Mouse (Mus musculus) frontal cortex, adult 2 months (tissue): ENCODE measurements around the gene Tjp2. TPM values are rescaled to one million over a fixed set of nuclear protein-coding genes. Genes with fewer than 3 reads are reported as not detected.
A peak's percentile ranks its signal among the peaks of the same experiment; 100 is the strongest.

Experiments
- DNase-seq, 2 experiments: peaks; one replicate each; pipeline ENCODE4 v3.0.0; 2022; ENCODE audit warnings: low spot score in 1 of 2; ENCODE audit errors: extremely low spot score in 1 of 2
- polyA plus RNA-seq: library from polyadenylated mRNA; depleted of rRNA; stranded (reverse); fragments of >200 nt; gene quantifications from 2 replicates; pipeline ENCODE4 v1.2.3, GENCODE M21; 2012

Gene Tjp2
- polyA plus RNA-seq, 1 experiment = 16.2 TPM

DNA sequence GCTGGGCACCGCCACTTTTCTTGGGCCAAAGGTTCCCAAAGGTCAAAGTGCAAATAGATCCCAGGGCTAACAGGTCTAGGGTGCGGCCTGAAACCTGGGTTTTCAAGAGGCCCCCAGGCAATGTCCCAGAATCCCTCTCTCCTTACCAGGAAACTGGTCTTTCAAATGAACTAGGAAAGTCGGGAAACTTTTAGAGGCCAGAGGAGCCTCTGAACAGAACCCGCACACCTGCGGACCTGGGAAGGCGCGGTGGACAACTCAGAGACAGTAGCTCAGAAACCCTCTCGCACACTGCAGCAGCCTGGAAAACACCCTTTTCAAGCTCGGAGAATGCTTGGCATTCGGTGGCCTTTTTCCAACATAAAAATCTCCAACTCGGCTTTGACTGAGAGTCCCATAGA lies 979 bp downstream of the Tjp2 start:
- no peak for DNase-seq

DNA sequence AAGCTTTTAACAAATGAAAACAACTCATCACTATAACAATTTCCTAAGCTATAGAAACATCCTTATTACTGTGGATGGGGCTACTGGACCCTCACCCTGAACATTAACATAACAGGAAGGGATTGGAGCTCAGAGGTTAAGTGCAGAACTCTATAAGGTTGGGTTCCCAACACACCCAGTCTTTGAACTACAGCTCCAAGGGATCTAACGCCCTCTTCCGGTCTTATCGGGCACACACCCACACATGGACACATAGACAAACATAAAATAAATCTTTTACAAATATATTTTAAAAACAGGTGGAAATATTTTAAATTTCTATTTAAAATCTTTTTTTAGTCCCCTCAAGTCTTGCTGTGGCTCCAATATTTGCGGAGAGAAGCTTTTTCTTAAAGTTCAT lies 3.4 kb downstream of the Tjp2 start:
- no peak for DNase-seq

DNA sequence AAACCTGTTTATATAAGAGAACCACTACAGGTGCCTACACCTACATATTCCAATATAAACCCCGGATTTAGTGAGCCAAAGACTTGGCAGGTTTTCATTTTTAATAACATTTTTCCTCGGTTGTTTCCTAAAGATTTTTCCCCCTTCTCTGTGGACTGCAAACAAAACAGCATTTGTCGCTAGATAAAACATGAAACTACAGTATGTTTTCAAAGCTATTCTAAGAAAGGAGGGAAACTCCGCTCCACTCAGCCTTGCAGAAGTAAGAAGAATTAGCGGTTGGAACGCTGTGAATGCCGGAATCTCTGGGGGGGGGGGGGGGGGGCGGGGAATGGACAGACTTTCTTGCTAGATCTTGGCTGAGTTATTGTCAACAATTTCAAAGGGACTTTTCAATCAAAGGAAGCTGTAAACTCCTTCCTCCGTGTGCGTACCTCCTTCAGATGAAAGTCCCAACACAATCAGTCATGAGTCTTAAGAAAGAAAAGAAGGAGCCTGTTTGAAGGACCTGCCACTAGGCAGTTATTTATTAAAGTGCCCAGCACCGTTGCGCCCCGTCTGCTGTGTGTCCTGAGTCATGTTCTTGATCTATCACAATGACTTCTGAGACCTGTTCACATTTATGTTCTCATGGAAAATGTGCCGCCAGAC lies 3.9 kb downstream of the Tjp2 start:
- no peak for DNase-seq

DNA sequence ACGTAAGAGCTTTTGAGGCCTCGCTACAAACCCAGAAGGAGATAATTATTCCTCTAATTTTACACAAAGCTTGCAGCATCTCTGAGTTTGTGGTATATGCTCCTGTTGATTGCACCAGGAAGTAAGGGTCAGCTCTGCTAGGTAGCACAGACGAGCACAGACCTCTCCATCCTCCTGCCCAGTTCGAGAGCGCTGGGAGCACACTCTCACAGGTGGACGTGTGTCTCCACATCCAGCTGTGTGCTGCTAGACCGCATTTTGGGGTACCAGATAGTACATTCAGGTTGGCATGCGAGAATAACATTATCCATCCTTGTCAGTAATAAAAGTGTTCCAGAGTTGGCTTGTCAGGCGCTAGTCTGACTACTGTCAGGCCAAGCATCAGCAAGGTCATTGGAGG lies 5.8 kb downstream of the Tjp2 start:
- DNase-seq = no peak

DNA sequence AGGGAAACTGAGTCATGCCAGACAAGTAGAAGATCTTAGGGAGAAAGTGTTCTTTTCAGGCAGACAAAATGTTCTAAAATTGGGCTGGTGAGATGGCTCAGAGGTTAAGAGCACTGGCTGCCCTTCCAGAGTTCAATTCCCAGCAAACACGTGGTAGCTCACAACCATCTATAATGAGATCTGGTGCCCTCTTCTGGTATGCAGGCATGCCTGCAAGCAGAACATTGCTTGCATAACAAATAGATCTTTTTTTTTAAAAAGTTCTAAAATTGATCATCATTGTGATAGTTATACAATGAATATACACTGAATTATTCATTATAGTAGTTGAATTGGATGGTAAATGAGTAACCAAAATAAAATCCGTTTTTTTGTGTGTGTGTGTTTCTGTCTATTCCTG lies 6.5 kb downstream of the Tjp2 start:
- DNase-seq = no peak

DNA sequence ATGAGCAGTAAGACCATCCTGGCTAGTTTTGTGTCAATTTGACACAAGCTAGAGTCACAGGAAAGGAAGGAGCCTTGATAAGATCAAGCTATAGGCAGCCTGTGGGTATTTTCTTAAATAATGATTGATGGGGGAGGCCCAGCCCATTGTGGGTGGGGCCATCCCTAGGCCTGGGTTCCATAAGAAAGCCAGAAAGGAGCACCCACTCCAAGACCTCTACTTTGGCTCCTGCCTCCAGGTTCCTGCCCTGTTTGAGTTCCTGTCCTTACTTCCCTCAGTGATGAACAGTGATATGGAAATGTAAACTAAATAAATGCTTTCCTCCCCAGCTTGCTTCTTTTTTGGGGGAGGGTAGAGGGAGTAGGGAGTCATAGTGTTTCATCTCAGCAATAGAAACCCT lies 7.0 kb downstream of the Tjp2 start:
- DNase-seq = no peak

DNA sequence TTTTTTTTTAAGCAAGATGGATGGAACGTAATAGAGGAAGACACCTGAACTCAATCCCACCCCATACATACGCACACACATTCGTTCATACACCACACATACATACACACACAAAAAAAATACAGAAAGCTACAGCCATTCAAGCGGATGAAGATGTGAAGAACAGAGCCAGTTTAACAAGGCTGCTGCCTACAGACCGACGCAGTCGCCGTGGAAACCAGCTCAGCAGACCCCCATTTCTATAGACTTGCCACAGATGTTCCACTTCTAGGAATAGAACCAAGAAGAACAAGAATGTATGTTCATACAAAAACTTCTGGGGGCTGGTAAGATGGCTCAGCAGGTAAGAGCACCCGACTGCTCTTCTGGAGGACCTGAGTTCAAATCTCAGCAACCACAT lies 8.1 kb downstream of the Tjp2 start:
- no peak for DNase-seq

DNA sequence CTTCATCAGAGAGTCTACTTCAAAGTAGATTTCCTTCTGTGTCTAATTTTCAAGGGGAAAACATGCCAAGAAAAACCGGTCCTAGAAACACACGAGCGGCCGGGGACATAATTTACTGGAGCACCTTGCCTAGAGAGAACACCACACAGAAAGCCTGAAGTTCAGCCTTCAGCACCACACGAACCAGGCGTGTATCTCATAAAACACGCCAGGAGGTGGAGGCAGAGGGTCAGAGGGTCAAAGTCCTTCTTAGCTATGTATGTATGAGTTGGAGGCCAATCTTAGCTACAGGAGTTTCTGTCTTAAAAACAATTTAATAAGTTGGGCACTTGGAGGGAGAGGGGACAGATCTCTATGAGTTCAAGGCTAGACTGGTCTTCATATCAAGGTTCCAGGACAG lies 9.9 kb downstream of the Tjp2 start:
- no peak for DNase-seq

DNA sequence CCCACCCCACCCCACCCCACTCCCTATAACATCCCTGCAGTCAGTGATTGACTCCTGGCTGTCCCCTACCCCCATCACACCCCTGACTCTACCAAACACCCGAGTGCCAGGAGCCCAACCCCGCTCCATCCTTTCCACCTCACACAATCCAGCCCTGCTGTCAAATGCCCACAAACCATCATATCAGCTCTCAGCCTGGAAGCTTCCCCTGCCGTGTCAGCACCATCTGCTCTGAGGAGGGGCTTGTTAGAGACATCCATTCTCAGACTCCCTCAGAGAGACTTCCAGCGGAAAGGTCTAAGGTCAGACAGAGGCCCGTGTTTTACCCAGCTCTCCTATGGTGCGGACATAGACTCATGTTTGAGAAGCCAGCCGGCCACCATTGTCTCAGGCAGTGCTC lies 11.5 kb downstream of the Tjp2 start:
- no peak for DNase-seq

DNA sequence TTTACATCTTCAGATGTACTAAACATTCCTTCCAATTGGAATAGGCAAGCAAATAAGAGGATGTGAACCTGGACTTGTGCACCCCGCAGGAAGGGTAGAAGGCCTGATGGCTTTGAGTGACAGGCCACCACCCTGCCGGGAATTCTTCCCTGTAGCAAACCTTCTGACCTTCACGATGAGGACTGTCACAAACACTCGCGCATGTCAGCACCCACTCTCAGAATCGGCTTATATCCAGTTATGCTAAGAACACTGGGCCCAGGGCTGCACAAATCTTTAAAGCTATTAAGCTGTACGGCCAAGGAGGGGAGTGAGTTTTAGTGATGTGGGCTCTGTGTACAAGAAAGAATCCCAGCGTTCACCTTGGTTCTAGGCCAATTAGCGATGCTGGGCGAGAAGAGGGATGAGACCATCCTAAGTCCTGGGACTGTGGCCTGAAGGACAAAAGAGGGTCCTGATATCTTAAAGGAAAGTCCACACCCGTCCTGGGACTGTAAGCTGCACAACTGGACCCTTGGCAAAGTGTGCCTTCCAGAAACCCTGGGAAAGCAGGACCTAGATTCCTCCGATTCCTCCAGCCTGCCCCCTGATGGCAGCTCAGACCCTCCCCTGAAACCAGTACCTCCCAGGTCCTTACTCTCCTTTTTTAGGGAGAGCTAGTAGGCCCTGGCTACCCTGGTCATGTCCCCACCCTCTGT lies 12.1 kb downstream of the Tjp2 start:
- no peak for DNase-seq

DNA sequence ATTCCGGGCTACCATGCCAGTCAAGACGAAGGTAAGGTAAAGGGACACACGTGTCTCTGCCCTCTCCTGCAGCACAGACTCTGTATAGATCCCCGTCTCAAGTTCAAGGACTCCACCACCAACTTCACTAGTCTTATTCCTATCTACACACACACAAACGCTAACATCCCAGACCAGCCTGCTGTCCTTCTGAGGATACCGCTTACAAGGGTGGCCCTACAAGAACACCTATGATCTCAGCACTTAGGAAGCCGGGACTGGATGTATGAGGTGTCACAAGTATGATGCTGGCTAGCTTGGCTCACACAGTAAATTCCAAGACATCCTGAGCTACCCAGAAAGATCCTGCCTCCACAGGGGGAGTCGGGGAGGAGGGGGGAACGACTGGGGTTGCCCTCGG lies 13.7 kb downstream of the Tjp2 start:
- no peak for DNase-seq

DNA sequence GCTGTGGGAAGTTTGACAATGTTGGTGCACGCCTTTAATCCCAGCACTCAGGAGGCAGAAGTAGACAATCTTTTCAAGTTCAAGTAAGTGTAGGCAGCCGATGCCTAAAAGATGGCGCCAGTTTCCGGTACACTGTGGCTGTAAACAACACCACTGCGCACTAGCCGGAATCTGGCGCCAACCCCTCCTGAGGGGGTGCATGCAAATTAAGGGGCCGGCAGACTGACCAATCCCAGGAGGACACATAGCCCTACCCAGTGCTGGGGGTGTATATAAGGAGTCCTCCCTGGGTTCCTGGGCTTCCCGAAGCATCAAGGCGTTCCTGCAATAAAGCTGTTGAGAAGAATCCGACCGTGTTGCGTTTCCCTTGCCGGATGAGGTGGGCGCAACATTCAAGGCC lies 15.3 kb downstream of the Tjp2 start:
- DNase-seq = no peak

DNA sequence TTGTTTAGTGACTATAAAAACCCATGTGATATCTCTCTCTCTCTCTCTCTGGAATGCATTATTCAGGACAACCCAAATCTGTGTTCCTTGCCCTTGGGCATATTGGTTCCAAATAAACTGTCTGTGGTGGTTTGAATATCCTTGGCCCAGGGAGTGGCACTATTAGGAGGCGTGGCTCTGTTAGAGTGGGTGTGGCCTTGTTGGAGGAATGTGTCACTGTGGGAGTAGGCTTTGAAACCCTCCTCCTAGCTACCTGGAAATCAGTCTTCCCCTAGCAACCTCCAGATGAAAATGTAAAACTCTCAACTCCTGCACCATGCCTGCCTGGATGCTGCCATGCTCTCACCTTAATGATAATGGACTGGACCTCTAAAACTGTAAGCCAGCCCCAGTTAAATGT lies 16.9 kb downstream of the Tjp2 start:
- no peak for DNase-seq

DNA sequence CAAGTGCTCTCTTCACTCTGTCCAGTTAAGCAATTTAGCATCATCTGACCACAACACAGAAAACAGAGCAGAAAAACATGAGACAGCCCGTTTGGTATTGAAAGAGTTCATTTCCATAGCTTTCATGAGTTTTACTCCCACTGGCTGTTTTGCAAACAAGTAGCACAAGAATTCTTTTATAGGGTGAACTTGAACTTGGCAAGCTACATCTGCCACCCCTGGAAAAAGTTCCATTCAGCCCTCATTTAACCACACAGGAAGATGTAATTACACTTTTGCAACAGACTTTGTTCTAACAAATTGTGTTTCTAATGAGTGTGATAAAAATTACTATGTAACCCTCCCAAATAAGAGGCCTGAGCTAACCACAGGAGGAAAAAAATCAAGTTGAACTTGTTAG lies 19.8 kb downstream of the Tjp2 start:
- no peak for DNase-seq

DNA sequence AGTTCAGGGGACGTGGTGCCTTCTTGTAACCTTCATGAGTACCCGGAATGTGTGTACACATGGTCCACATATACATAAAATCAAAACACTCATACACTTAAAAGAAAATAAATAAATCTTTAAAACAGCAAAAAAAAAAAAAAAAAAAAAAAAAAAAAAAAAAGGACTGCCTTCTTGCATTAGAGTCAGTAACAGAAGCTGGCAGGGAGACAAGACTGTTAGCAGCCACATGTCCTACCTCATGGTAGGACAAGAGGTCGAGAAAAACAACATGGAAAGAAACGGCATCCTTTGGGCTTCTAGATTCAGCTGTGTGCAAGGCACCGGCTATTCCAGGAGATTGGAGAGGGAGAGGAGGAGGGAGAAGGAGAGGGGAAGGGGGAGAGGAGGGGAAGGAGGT lies 23.0 kb downstream of the Tjp2 start:
- DNase-seq = no peak

DNA sequence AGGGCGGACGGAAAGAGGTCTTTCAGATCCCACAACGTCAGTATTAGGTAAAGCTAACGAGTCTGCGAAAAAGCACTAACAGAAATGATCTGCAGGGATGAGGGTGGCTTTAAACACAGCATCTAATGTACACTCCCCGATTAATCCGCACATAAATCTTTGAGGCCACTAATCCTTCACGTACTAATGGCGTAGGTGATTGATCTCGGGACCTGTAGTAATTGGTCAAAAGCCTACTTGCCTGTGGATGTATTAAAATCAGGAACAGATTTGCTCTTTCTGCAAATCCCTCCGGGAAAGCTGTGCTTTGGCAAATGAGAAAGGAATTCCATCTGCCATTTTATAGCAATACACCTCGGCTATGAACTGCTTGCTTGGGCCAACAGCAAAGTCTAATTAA lies 24.3 kb downstream of the Tjp2 start:
- no peak for DNase-seq

DNA sequence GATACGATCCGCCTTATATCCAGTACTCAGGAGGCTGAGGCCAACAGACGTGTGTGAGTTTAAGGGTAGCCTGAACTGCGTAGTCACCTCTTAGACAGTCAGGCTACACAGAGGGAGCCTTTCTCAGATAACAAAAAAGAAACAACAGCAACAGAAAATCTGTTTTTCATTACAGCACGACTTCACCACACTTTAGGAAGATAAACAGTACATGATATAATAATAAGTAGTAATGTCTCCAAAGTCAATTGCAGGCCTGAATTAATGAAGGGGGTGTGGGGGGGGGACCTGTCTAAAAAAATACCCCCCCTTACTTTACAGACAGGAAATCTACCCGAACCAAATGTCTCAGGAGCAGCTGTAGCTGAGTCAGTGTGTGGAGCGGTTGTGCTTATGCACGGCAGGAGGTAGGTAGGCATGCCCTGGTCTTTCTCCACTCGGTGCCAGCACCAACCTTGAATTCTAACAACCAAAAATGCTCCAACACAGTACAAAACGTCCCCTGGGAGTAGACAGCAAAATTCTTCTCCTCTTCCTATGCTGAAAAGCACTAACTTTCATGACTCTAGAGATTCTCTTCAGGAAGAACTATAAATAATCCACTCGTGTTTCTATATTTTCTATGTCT lies 26.0 kb downstream of the Tjp2 start:
- DNase-seq = no peak

DNA sequence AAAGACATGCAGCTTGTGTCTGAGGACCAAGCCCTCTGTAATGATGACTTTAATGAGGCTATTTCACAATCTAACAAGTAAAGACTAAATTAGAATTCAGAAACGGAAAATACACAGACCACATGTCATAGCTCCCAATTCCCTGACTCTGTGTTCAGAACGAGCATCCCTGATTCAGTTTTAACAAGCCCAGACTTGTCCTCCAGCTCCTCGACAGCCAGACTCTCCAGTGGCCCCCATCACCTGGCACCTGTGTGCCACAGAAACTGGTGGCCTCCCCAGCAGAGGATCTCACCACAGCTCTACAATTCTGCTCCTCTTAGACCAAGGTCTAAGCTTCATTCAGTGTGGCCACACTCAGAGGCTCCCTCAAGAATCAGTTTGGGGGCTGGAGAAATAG lies 27.5 kb downstream of the Tjp2 start:
- DNase-seq = no peak

DNA sequence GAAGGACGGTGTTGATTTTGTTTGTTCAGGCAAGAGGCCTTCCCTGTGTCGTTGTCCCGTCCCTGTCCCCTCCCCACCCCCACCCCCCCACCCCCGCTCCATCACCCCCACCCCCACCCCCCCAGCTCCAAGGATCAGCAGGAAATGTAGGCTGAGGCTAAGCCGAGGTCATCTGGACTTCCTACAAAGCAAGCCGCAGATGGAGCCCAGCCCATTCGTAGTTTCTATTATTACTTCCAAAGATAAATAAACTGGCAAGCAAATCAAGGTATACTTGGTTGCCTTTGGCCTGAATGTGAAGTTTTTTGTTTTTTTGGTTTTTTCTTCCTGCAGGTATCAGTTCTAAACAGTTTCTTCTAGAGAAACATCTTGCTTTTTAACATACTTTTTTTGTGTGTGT lies 29.6 kb downstream of the Tjp2 start:
- no peak for DNase-seq

DNA sequence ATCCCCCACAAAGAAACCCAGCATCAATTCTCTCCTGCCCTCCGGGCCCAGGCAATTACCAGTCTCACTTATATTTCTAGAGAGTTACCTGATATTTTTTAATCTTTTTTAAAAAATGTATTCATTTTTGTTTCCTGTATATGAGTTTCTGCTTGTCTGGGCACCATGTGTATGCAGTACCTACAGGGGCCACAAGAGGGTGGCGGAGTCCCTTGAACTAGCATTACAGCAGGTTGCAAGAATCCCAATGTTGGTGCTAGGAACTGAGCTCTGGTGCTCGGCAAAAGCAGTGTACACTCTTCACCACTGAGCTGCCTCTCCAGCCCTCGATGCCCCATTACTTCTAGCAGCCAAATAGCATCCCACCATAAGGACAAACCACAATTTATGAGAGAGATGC lies 30.6 kb downstream of the Tjp2 start:
- DNase-seq = no peak

DNA sequence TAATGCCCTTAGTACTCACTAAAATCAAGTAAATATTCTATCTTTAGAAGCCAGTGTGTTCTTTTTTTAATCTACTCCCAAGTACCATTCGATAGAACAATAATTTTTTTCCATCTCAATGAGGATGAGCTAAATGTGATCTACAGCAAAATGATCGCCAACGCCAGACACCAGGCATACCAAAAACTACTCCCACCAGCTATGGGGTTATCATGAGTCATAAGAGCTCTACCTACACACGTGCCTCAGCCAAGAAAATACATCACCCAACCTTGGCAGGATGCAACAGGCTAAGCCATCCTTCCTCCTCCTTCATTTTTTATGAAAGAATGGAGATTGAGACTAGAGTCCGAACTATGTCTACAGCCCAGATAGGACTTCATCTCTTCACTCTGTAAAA lies 31.9 kb downstream of the Tjp2 start:
- DNase-seq = peak in 1 of 2 experiments; percentile 27

DNA sequence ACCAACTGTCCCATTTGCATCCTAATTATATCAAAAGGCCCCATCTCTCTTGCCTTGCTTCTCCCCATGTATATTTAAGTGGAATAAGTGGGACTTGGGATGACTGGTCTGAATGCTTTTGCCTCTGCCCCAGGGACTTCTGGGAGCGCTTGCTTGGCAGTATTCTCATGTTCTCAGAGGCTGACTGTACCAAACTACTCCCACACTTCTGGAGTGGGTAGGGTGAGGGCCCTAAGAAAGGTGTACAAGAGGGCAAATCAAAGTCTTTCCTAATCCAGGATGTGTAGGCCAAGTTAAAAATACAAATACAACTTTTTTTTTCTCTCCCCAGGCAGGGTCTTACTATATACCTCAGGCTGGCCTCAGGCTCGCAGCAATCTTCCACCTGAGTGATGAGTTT lies 37.0 kb downstream of the Tjp2 start:
- DNase-seq = no peak
